Mouse (Mus musculus): ENCODE measurements at regions not wholly inside any gene's neighbourhood (a gene's known extent, or its start where the extent isn't known, plus 50 kb on each side); places are given as distances from the start of the nearest gene placed in this dataset.

GRCm38 (mm10) chr5:102419089-102419488 lies 62.1 kb upstream of the Arhgap24 start:
- Histone ChIP-seq H3K27ac (ENCODE audit: insufficient read depth, low read depth, low read length) (no peak overlapping the region), H3K4me3 (ENCODE audit: insufficient read depth, low read length) (no peak overlapping the region)
- peak; percentile 77 for TF ChIP-seq CTCF (IDR thresholded peaks at IDR 0.05; ENCODE audit: low read depth, low read length)
- TF ChIP-seq POLR2A (IDR thresholded peaks at IDR 0.05; ENCODE audit: borderline replicate concordance, low read depth, low read length): no peak

GRCm38 (mm10) chr5:102424636-102425242 lies 56.5 kb upstream of the Arhgap24 start:
- Histone ChIP-seq H3K4me3 (ENCODE audit: insufficient read depth, low read length) (no peak overlapping the region), H3K27ac (ENCODE audit: insufficient read depth, low read depth, low read length) (no peak overlapping the region), H3K4me1 (ENCODE audit: control insufficient read depth, insufficient read depth, low read length) (no peaks in the 10 kb centered on the region)
- TF ChIP-seq POLR2A (IDR thresholded peaks at IDR 0.05; ENCODE audit: borderline replicate concordance, low read depth, low read length) (no peak), CTCF (IDR thresholded peaks at IDR 0.05; ENCODE audit: low read depth, low read length) (no peak)

More at GRCm38 (mm10) chr5:102419089-102419488, 62.1 kb upstream of the Arhgap24 start:
- no peaks in the 10 kb centered on the region for H3K4me1 ChIP-seq (ENCODE audit: control insufficient read depth, insufficient read depth, low read length)

GRCm38 (mm10) chr5:102428310-102428709 lies 52.9 kb upstream of the Arhgap24 start:
- no peak for TF ChIP-seq POLR2A (IDR thresholded peaks at IDR 0.05; ENCODE audit: borderline replicate concordance, low read depth, low read length)
- no peak for TF ChIP-seq CTCF (IDR thresholded peaks at IDR 0.05; ENCODE audit: low read depth, low read length)

More at GRCm38 (mm10) chr5:102428310-102428709, 52.9 kb upstream of the Arhgap24 start:
- Histone ChIP-seq H3K27ac (ENCODE audit: insufficient read depth, low read depth, low read length) (no peak overlapping the region), H3K4me1 (ENCODE audit: control insufficient read depth, insufficient read depth, low read length) (no peaks in the 10 kb centered on the region), H3K4me3 (ENCODE audit: insufficient read depth, low read length) (no peak overlapping the region)

All from bone marrow macrophage, adult 2 months (primary cell).